In genomic region chr16:95710129-95710528, GRCm38 (mm10) we compare ENCODE assay signal across 20 mouse cellular contexts.
"Had no signal": no experiment of that assay in that cellular context is flagged by ENCODE, and none has a peak within 500 bp of the region (broad histone marks: within the 10 kb centered on the region; RNA-seq: fewer than 3 reads in every experiment).

No protein-coding gene starts in this region.

- DNase-seq: gastrocnemius, postnatal 14 days; gastrocnemius, postnatal 36 days; heart, adult 18-20 months; heart, postnatal 10 days; heart, postnatal 36 days; kidney, adult 11 months; kidney, adult 2 months; kidney, adult 9 months; kidney, postnatal 14 days; kidney, postnatal 36 days; layer of hippocampus, adult 9-11 months; layer of hippocampus, postnatal 36 days; left cerebral cortex, postnatal 4 days had no signal

- H3K27me3 ChIP-seq: hindbrain, embryonic 13.5 days; hindbrain, embryonic 15.5 days; kidney, embryonic 15.5 days; limb, embryonic 13.5 days; limb, embryonic 15.5 days; liver, embryonic 12.5 days had no signal

- H3K4me3 ChIP-seq: hindbrain, embryonic 13.5 days; hindbrain, embryonic 15.5 days; kidney, embryonic 15.5 days; limb, embryonic 13.5 days; limb, embryonic 15.5 days; liver, embryonic 12.5 days had no signal

- H3K4me2 ChIP-seq: heart, embryonic 11.5 days; hindbrain, embryonic 13.5 days; hindbrain, embryonic 15.5 days; kidney, embryonic 15.5 days; limb, embryonic 13.5 days; limb, embryonic 15.5 days; liver, embryonic 12.5 days had no signal
